Mouse (Mus musculus): ENCODE results near the gene Ptgdr2.
A peak's percentile ranks its signal among the peaks of the same experiment; 100 is the strongest.

Ptgdr2 gene

GRCm38 (mm10) chr19:10979184-10980168, 42.5 kb downstream of the Ptgdr2 start:
- peak; percentile 64 for DNase-seq

- DNase-seq: no peak
These were observed 43.2 kb downstream of the Ptgdr2 start for GRCm38 (mm10) chr19:10980210-10980609.

GRCm38 (mm10) chr19:10983146-10983545, 46.2 kb downstream of the Ptgdr2 start:
- peak; percentile 61 for DNase-seq

- DNase-seq: no peak
These were observed 47.6 kb downstream of the Ptgdr2 start for GRCm38 (mm10) chr19:10984551-10984950.

- no peak for DNase-seq
These were observed 48.9 kb downstream of the Ptgdr2 start for GRCm38 (mm10) chr19:10985889-10986288.

GRCm38 (mm10) chr19:10988563-10988962, 51.6 kb downstream of the Ptgdr2 start:
- no peak for DNase-seq

- no peak for DNase-seq
These were observed 53.8 kb downstream of the Ptgdr2 start for GRCm38 (mm10) chr19:10990751-10991150.

DNA sequence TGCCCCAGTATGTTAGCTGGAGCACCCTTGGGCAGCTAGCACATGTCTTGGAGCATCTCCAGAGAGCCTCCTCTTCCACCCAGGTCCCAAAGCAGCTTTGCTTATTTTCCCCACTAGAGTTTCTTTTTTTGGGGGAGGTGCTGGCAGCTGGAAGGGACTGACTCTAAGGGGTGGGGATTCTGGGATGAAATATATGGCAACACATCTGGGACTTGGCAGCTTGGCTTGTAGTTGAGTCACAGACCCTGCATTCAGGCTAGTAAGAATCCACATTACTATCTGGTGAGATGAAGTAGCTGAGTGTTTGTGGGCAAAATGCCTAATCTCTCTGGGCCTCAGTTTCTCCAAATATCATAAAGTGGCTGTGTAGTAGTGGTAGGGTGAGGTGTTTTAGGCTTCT, 55.0 kb downstream of the Ptgdr2 start:
- no peak for DNase-seq
